Mouse (Mus musculus) thymus, postnatal 14 days (tissue): ENCODE results near the gene Susd4.
A peak's percentile ranks its signal among the peaks of the same experiment; 100 is the strongest.

Experiments used
- DNase-seq: peaks from one replicate; pipeline ENCODE4 v3.0.0; 2021

The Susd4 gene

DNA sequence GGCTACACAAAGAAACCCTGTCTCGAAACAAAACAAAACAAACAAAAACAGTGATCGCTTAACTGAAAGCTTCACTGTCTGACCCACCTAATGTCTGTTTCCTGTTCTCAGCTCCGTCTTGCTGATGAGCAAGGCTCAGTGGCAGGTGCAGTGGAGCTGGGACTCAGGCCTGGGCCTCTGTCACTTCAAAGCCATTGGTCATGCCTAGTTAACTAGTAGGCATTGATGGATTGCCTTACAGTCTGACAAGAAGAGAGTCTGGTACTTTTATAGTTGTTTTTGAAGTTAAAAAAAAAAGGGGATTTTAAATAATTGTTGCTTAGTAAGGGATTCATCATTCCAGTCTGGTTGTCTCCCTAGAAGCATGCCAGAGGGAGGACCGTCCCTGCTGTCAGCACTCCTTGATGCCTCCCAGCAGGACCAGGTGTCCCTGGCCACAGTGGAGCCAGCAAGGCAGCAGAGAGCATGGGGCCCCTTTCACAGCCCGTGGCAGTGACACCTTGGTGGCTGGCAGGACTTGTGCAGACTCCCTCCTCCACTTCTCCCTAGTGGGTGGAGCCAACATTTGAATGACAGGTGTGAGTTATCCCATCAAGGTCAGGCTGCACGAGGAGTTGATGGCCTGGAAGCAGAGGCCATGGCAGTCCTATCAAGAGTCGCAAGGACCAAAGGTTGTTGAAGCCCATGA, 98.2 kb downstream of the Susd4 start:
- DNase-seq = no peak

DNA sequence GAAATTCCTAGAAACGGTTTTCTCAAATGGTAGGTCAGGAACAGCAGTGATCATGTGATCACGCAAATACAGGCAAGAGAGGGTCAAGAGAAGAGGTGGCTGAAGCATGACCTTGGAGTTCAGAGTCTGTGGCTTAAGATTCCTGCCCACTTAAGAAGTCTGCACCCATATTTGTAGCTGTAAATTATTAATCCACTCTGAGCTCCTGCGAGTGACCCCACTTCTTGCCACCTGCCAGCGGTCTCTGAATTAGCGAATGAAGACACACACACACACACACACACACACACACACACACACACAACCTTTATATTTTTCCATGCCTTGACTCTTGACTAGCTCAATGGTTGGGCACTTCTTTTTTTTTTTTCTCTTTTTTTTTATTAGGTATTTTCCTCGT, 99.7 kb downstream of the Susd4 start:
- no peak for DNase-seq

DNA sequence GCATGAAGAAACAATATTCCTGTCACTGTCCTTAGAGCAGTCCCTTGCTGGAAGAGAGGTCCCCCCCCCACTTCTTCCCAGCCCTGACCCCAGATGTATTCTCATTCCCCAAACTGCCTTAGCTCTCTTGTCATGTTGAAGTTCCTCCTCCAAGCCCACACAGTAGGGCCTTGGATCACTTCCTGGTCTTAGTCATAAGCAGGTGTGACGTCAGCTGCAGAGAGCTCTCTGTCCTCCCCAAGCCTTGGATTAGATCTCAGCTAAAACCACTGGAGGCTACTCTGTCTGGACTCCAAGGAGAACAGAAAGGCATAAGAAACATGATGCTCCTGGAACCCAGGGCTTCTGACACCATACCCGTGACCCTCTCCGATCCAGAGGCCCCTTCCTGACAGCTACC, 104.2 kb downstream of the Susd4 start:
- no peak for DNase-seq

DNA sequence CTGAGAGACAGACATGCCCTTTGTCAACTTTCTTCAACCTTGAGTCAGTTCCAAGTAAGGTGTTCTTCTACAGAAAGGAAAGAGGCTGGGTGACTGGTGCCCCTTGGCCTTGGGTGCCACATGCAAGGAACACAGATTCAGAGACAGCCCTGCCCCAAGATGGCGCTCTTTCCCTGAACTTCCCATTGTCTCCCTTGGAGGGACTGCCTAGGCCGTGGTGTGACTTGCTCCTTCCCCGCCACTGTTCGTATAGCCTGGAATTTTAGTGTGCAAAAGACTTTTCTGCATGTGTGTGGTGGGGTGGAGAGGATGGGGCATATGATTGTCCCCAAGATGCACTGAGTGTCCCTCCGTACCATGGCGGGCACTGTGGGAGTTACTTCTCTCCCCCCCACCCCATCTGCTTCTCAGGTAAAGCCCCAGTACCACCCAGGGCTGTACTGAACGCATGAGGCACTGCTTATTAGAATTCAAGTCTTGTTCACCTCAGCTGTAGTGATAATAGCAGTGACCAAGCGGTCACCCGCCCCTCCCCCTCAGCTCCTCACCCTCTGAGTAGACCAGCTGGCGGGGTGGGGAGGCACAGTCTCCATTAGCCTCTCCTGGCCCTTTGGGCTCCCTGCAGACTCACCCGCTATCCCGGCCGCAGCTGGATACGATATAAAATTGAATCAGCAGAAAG, 104.9 kb downstream of the Susd4 start:
- peak; percentile 13 for DNase-seq

DNA sequence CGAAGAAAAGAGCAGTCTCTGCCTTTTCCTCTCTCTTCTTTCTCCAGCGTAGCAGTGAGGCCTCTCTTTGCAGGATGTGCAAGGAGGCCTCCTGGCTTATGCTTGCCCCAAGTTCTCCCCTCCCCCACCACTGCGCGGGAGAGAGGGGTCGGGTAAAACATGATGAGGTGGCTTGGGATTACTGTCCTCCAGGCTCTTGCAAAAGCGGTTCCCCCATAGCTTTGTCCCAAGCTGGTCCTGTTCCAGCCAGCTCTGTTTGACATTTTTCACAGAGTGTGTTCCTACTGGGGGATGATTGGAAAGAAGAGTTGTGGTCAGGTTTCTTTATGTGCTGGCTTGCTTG, 105.4 kb downstream of the Susd4 start:
- DNase-seq = no peak

DNA sequence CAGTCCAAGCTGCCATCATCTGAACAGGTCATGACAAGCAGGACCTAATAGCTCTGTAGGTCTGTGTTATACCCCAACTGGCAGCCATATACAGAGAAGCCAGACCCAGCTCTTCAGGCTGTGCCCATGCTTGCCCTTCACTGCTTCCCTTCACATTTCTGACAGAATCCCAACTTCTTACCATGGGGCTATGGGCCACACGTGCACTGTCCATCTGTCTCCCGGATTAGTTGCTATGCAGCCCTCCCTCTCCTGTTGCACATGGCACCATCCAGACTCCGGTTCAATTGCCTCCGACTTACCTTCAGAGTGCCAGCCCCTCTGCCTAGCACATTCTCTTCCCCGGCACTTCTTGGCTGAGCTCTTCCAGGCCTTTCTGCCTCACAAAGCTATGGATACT, 114.5 kb downstream of the Susd4 start:
- no peak for DNase-seq

DNA sequence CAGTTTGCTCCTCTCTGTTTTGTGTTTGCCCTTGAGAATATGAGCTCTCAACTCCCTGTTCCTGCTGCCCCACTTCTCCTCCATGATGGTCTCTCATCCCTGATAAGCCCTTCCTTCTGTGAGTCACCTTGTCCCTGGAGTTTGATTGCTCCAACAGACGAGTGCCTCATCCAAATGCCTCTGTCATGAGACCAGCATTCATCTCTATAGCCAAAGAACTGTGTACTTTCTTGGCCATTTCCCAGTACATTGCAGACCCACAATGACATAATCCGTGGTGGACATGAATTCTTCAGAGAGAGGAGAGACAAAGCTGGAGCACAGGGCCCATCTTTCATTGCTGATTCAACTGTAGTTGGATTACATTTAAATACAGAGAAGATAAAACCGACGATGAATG, 115.1 kb downstream of the Susd4 start:
- no peak for DNase-seq

DNA sequence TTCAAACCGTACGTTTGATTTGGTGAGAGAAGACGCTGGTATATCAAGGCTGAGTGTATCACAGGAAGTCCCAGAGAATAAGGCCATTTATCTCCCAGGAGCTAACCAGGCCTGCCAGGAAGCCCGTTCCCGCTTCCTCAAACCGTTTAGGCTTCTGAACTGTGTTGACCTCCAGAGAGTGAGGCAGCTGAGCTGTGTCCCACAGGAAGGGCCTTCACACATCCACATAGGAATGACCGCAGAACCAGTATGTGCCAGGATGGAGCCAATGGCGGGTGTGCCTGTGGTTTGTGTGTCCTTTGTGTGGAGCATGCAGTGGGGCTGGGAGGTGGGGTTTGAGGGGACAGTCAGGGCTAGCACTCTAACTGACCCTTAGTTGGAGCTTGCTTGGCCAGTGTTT, 117.6 kb downstream of the Susd4 start:
- DNase-seq = no peak

DNA sequence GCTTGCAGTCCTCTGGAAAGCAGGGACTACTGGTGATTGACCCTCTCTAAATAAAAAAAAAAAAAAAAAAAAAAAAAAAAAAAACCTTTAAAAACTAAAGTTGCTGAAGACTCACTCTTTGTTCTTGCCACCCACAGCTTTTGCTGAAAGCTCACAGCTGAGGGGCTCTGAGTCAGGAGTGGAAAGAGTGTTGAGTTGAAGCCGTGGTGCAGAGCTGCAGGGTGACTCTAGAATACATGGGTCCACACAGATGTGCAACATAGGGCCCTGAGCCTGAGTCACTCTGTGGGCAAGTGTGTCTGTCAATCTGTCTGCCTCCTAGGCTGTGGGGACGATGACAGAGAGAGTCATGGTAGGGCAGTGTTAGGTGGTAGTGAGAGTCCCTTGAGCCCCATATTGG, 119.0 kb downstream of the Susd4 start:
- DNase-seq = no peak

DNA sequence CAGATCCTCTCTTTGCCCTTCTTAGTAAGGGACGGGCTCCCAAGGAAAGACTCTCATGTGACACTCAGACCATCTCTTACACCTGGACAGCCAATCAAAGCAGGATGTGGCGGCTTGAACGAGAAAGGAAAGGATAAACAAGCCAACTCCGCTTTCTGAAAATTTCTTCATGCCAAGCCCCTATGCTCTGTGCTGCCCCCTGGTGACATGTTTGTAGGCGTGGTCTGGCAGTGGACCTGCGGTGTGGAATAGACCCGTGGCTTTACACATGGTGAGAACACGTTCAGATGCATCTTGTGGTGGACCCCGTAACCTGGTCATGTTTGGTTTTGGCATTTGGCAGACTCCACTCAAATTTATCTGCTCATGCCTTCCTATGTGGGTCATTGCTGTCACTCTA, 132.0 kb downstream of the Susd4 start:
- DNase-seq = peak; percentile 65

DNA sequence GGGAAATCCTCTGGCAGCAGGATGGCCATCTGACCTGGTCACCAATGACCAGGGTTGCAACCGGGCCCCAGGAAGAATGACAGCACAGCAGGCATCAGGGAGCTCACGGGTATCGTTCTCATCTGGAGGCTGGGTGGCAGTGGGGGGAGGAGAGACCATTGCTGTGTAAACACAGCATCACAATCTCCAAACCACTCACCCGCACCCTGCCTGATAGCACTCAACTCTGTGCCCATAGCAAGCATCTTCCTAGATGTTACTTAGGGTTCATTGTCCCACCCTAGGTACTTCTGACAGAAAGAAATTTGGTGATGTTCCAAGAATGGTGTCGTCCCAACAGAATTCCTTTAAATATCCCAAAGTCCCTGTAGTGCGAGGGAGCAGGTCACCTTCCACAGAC, 133.4 kb downstream of the Susd4 start:
- DNase-seq = no peak

DNA sequence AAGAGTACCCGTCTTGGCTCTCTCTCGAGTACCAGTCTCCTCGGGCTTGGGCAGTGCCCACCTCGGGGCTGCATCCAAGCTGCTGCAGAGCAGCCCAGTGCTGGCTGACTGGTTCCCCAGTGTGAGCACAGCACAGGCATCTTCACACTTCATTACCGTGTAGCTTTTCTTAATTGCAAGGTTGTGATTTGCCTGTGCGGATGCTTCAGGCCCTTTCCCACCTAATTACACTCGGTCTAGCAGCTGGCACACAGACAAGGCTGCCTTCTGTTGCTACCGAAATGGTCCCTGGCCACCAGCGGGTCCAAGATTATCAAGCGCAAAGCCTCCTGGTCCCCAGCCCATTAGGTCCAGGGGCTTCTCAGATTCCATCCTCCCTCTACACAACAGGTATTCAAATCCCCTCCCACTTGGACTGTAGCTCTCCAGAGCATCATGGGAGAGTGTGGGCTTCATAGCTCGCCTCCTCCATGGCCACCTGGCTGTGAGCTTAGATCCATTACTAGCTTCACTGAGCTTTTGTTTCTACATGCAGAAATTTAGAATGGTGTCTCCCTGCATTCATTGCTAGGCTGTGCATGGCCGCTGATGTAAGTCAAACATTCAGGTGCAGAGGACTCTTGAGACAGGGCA, 134.0 kb downstream of the Susd4 start:
- DNase-seq = no peak

DNA sequence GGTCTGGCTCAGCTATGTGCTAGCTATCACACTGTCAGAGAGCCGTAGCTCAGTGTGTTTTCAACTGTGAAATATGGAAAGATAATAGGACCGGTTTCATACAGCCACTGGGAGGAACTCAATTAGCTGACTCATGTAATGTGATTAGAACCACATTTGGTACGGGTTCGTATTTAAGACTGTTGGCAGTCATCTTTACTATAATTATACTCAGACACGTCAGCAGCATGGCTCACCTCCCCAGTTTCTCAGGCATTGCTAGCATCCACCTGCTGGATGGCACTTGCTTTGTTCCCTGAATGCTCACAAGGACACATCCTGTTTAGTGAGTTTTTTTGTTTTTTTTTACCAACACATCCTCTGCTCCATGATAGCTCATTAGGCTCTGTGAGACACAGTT, 138.4 kb downstream of the Susd4 start:
- DNase-seq = no peak

DNA sequence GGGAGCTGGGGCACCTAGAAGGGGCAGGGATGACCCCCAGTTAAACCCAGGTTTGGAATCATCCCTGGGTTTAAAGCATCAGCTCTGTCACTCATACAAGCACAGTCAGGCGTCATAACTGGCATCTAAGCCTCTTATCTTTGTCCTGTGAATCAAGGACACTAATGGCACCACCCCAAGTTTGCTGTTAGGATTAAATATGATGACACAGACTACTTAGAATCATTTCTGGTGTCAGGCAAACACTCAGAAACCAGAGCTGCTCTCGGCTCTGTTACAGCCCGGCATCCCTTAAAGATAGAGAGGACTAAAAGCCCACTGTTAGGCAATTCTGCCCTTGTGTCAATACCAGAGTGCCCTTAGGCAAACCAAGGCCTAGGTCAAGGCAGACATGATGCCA, 139.2 kb downstream of the Susd4 start:
- no peak for DNase-seq

DNA sequence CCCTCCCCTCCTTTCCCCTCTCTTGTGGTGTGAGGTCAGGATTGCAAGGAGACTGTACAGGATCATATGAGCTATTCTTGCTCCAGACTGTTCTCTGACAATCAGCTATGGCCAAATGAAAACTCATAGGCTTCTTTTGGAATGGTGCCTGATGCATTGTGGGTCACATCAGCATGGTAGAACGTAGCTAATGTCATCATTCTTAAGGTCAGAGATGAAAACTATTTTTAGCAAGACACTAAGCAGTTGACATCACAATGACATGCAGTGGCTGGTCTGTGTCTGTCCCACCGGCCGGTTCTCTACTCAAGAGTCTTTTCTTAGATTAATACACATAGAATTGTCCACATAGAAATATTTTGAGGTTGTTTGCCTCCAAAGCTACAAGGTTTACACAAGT, 142.0 kb downstream of the Susd4 start:
- DNase-seq = no peak

DNA sequence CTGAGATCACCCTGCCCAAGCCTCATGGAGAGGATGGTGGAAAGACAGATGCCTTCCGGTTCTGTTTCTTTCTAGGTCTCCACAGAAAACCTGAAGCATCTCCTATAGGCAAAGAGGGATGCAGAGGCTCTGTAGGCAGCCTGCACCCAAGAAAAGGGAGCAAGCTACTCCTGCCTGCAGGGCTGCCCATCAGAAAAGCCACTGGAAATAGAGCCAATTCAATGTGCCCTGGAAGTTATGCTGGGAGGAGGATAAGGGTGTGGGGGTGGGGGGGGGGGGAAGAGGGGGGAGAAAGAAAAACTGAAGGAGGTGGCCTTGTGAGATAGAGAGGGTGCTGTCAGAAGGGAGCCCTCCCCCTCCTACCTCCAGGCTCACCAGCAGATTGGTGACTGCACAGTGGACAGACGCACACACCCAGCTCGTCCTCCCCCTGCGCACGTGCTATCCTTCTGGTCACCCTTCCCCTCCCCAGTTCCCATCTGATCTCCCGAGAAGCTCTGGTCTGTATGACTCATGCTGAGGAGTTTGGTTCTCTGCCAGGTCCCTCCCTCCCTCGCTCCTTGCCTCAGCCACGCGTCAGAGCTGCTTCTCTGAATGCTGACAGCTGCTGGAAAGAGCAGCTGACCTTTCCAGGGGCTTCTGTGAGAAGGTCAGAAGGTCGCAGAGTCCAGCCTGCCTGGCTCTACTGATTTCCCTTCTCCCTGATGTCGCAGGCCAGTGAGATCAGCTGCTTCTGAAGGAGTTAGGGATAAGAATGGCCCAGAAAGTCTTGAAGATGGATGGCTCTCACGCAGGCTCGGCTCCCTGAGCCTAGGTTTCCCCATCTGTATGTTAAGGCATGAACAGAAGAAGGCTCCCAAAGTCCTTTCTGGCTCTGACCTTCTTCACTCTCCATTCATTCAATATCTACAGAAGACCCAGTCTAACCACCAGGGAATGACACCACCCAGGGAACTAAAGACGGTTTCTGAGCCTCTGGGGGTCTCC, 144.7 kb downstream of the Susd4 start:
- peak; percentile 5 for DNase-seq

DNA sequence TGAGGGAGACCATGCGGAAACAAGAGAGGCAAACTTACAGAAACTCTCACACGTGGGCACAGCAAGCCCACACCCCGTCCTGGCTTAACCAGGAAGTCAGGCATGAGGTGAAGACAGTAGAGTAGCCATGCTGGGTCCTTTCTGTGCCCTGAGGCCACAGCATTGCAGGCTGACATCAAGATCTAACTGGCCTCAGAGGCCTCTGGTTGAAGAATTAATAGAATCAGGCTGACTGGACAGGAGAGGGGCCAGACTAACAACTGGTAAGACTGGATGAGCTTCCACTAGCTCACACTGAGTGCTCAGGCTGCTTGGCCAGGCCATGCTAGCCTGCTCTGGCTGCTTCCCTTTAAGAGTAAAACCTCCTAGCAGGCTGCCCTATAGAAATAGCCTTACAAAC, 145.4 kb downstream of the Susd4 start:
- no peak for DNase-seq

DNA sequence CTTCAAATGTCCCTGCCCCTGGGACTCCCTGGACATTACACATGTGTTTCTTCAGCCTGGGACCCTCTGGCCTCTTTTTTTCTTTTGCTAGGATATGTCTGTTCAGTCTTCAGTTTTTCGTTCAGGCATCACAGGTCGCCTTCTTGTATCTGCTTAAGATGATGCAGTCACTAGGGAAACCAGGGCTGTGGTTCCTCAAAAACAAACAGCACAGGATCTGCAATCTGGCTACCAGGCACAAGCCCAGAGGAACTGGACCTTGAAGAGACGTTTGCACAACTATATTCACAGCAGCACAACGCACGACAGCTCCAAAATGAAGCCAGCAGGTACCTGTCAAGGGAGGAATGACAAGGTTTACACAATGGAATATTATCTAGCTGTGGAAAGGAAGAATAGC, 145.9 kb downstream of the Susd4 start:
- DNase-seq = no peak

DNA sequence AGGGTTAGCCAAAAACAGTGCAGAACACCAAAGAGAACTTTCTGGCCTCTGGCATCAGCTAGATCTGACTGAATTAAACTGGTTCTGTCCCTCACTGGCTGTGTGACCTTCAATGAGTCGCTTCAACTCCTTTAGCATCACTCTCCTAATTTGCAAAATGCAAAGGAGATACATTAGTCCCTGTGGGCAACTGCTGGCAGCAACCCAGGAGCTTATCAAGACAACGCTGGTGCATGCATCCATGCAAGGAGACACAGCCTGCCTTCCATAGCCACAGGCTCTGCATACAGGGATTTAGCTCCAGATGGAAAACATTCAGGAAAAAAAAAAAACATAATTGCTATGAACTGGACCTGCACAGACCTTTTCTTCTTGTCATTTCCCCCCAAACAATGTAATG, 148.9 kb downstream of the Susd4 start:
- DNase-seq = no peak

DNA sequence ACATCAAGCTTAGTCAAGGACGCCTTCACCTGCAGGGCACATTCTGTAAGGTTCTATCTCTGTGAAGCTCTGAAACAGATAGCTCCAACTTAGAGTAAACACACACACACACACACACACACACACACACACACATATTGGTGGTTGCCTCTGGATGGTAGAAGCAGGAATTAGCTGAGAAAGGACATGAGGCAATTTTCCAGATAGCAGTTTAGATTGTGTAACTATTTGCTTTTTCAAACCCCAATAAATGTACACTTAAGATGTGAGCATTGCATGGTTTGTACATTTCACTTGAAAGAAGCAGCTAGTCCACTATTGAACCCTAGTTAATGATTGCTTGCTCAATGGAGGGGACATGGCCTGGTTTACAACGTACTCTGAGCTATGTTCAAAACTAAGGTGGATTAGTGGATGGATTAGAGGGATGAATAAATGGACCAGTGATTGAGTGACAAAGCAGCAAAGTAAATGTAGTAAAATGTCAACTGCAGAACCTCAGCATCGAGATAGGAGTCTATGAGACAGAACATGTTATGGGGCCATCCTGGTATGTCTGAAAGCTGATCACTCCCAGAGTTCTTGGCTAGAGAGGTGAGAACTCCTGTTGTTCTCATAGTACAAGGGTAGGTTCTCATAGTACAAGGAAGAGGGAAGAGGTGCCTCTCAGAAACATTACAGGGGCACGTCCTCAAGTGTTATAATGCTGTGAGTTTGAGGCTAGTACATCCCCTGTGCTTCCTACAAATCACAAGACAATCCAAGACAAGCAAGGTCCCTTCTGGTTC, 150.7 kb downstream of the Susd4 start:
- no peak for DNase-seq

DNA sequence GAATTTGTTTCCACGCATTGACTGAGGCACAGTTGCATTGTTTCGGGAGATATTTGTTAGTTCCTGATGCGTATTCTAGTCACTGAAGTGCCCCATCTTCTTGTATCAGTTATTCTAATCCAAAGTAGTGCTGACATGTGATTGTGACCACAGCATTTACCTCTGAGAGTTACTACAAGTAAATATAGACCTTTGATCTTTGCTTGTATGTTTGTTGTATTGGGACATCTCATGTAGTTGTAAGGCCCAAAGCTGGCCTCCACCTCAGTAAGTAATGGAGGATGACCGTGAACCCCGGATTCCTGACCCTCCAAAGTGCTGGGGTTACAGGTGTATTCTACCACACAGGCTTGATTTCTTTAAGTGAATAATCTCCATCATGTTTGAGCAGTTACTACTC, 152.5 kb downstream of the Susd4 start:
- DNase-seq = no peak

DNA sequence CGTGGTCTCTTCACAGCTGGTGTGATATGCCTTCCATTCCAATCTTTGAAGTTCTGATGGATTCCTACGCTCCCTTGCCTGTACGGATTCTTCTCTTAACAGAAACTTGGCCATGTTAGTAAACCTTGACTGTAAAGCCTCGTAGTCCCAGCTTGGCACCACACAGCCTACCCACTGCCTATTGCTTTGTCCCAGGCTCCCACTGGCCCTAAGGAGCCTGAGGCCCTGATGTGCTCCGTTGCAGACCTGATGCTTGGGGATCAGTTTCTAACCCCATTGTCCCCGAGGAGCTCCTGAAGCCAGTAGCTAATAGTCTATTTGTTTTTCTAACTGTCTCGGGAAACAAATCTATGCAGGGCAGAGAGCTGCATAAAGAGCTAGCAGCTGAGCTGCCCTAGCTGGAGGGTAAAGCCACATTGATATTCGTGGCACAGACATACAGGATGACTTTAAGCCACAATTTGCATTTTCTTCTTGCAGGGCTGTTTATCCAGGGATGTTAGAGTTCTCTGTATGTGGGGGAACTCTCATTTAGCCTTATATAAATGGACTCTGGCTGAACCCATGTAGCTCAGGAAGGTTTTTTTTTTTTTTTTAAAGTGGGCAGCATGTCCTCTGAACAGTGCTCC, 155.2 kb downstream of the Susd4 start:
- no peak for DNase-seq
